Mouse (Mus musculus): ENCODE results near the gene Plppr3. TPM values are rescaled to one million over a fixed set of nuclear protein-coding genes. Genes with fewer than 3 reads are reported as not detected.

Plppr3 gene
- total RNA-seq, 1 experiment = 3.7 TPM

DNA sequence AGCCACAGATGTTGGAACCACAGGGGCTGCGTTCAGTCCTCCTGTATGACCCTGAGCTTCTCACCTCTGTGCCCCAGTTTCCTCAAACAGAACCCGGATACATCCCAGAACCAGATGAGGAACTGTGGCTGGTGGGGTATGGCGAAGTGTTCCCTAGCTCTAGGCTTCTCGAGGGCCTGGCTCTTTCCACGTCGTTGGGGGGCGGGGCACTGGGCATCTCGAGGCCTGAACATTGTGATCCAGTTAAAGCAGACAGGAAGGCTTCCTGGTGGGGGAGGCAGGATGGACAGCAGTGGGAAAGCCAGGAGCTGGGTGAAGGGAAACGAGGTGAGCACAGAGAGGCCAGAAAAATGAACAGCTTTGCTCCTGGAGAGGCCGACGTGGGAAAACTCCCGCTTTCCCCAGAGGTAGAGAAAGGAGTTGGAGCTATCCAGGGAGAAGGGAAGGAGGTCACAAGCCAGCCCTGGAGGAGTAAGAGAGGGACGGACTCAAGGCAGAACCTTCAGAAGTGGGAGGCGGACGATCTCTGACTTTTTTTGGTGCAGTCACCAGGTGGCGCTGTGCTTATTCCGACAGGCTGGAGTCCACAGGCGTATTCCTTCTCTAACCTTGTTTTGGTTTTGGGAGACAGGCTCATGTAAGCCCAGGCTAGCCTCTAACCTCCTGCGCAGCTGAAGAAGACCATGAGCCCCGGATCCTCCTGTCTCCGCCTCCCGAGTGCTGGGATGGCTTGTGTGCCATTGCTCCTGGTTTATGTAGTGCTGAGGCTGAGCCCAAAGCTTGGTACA lies 9.1 kb upstream of the Plppr3 start:
- Histone ChIP-seq H3K4me1 (ENCODE audit: control insufficient read depth in 2 of 2, insufficient read depth in 2 of 2, low read length in 2 of 2, poor library complexity in 1 of 2) (peaks cover 0 to 19% of the 10 kb centered on the region in 2 experiments; a peak in 1 of 4 replicates), H3K27ac (ENCODE audit: insufficient read depth, low read depth, low read length, poor library complexity, severe bottlenecking) (no peak overlapping the region), H3K4me3 (ENCODE audit: insufficient read depth in 1 of 2, low read depth in 1 of 2, low read length in 2 of 2, poor library complexity in 1 of 2, severe bottlenecking in 1 of 2) (no peak overlapping the region), H3K9ac (ENCODE audit: insufficient read depth, low read depth, low read length, poor library complexity, severe bottlenecking) (no peak overlapping the region), H3K36me3 (ENCODE audit: control insufficient read depth, insufficient read depth, low read length, poor library complexity, severe bottlenecking) (no peaks in the 10 kb centered on the region), H3K9me3 (ENCODE audit: control insufficient read depth, insufficient read depth, low read depth, low read length) (no peaks in the 10 kb centered on the region)
- in situ Hi-C loops (cut with MboI; ENCODE audit: low sequenced_read_pairs in 2 of 2, unreplicated experiment in 2 of 2) = no loop called here
- DNase-seq (ENCODE audit: low read depth, low spot score) = peak; percentile 89
- 0 out of 2 replicates have a peak, but pooled peaks have one; percentile 20 for TF ChIP-seq ZC3H11A (IDR thresholded peaks at IDR 0.05; ENCODE audit: borderline replicate concordance, low read depth, low read length)
- TF ChIP-seq CHD2 (IDR thresholded peaks at IDR 0.05; ENCODE audit: low read depth, low read length) = no peak
- TF ChIP-seq MAFK (IDR thresholded peaks at IDR 0.05; ENCODE audit: insufficient read depth, low read depth, low read length) = no peak
- TF ChIP-seq HCFC1 (IDR thresholded peaks at IDR 0.05; ENCODE audit: borderline replicate concordance, insufficient read depth, low read length) = 0 out of 2 replicates have a peak, but pooled peaks have one; percentile 40
- TF ChIP-seq ZNF384 (IDR thresholded peaks at IDR 0.05; ENCODE audit: low read depth, low read length) = no peak

DNA sequence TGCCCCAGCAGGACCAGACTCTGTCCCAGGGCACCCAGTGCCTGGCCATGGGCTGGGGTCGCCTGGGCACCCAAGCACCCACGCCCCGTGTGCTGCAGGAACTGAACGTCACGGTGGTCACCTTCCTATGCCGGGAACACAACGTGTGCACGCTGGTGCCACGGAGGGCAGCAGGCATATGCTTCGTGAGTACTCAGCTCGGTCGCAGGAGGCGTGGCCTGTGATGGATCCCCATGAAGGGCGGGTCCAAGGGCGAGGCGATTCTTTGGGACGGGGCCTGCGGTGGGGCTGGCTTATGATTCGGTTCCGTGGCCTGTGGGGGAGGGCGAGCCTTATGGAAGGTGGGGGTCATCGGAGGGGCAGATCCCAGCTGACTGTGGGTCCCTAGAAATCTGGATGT lies 7.5 kb upstream of the Plppr3 start:
- TF ChIP-seq ZC3H11A (IDR thresholded peaks at IDR 0.05; ENCODE audit: borderline replicate concordance, low read depth, low read length) (no peak), ZNF384 (IDR thresholded peaks at IDR 0.05; ENCODE audit: low read depth, low read length) (no peak), MAFK (IDR thresholded peaks at IDR 0.05; ENCODE audit: insufficient read depth, low read depth, low read length) (no peak), HCFC1 (IDR thresholded peaks at IDR 0.05; ENCODE audit: borderline replicate concordance, insufficient read depth, low read length) (no peak)
- Histone ChIP-seq H3K4me3 (ENCODE audit: insufficient read depth in 1 of 2, low read depth in 1 of 2, low read length in 2 of 2, poor library complexity in 1 of 2, severe bottlenecking in 1 of 2) (peak overlapping the region in 1 of 2 experiments; percentile 47; a peak in 1 of 4 replicates), H3K36me3 (ENCODE audit: control insufficient read depth, insufficient read depth, low read length, poor library complexity, severe bottlenecking) (no peaks in the 10 kb centered on the region), H3K9ac (ENCODE audit: insufficient read depth, low read depth, low read length, poor library complexity, severe bottlenecking) (0 out of 2 replicates have a peak overlapping the region, but pooled peaks have one; percentile 28), H3K27ac (ENCODE audit: insufficient read depth, low read depth, low read length, poor library complexity, severe bottlenecking) (no peak overlapping the region), H3K4me1 (ENCODE audit: control insufficient read depth in 2 of 2, insufficient read depth in 2 of 2, low read length in 2 of 2, poor library complexity in 1 of 2) (peaks cover 0 to 19% of the 10 kb centered on the region in 2 experiments; a peak in 1 of 4 replicates), H3K9me3 (ENCODE audit: control insufficient read depth, insufficient read depth, low read depth, low read length) (no peaks in the 10 kb centered on the region)
- in situ Hi-C loops (cut with MboI; ENCODE audit: low sequenced_read_pairs in 2 of 2, unreplicated experiment in 2 of 2) = no loop called here
- DNase-seq (ENCODE audit: low read depth, low spot score) = no peak

DNA sequence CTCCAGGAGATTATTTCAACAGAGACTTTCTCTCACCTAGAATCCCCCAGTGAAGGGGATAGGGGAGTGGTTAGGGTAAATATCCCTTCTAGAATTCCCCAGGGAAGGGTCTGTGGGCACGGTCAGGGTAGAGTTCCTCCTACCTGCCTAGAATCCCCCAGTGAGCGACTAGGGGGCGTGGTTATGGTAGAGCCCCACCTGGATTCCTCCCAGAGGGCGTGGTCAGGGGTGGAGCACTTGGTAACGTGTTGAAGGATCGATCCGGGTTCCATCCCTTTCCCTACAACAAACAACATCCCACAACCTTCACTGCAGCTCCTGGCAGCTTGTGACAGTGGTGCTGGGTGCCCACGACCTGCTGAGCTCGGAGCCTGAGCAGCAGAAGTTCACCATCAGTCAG lies 6.3 kb upstream of the Plppr3 start:
- in situ Hi-C loops (cut with MboI; ENCODE audit: low sequenced_read_pairs in 2 of 2, unreplicated experiment in 2 of 2) = no loop called here
- no peak for DNase-seq (ENCODE audit: low read depth, low spot score)
- Histone ChIP-seq H3K4me1 (ENCODE audit: control insufficient read depth in 2 of 2, insufficient read depth in 2 of 2, low read length in 2 of 2, poor library complexity in 1 of 2) (peaks cover 0 to 19% of the 10 kb centered on the region in 2 experiments; a peak in 1 of 4 replicates), H3K4me3 (ENCODE audit: insufficient read depth in 1 of 2, low read depth in 1 of 2, low read length in 2 of 2, poor library complexity in 1 of 2, severe bottlenecking in 1 of 2) (no peak overlapping the region), H3K9ac (ENCODE audit: insufficient read depth, low read depth, low read length, poor library complexity, severe bottlenecking) (no peak overlapping the region), H3K9me3 (ENCODE audit: control insufficient read depth, insufficient read depth, low read depth, low read length) (no peaks in the 10 kb centered on the region), H3K36me3 (ENCODE audit: control insufficient read depth, insufficient read depth, low read length, poor library complexity, severe bottlenecking) (no peaks in the 10 kb centered on the region), H3K27ac (ENCODE audit: insufficient read depth, low read depth, low read length, poor library complexity, severe bottlenecking) (no peak overlapping the region)
- TF ChIP-seq HCFC1 (IDR thresholded peaks at IDR 0.05; ENCODE audit: borderline replicate concordance, insufficient read depth, low read length) (no peak), ZNF384 (IDR thresholded peaks at IDR 0.05; ENCODE audit: low read depth, low read length) (no peak), CHD2 (IDR thresholded peaks at IDR 0.05; ENCODE audit: low read depth, low read length) (no peak), ZC3H11A (IDR thresholded peaks at IDR 0.05; ENCODE audit: borderline replicate concordance, low read depth, low read length) (no peak), MAFK (IDR thresholded peaks at IDR 0.05; ENCODE audit: insufficient read depth, low read depth, low read length) (no peak)

DNA sequence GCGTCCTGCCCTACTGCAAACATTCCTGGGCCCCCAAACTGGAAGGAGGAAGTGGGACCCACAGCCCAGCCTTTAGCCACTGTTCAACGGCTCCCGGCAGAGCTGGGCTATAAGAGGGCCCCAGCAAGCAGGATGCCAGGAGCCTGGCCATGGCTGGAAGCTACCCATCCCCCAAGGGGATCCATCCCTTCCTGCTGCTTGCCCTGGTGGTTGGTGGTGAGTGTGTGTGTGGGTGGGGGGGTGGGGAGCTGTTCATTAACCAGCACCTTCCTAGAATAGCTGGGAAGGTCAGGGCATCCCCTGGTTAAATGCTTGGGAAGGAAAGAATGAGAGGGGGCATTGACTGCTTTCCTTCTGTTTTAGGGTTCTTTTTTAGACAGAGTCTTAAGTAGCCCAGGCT lies 5.1 kb upstream of the Plppr3 start:
- Histone ChIP-seq H3K4me3 (ENCODE audit: insufficient read depth in 1 of 2, low read depth in 1 of 2, low read length in 2 of 2, poor library complexity in 1 of 2, severe bottlenecking in 1 of 2) (no peak overlapping the region), H3K9ac (ENCODE audit: insufficient read depth, low read depth, low read length, poor library complexity, severe bottlenecking) (no peak overlapping the region), H3K9me3 (ENCODE audit: control insufficient read depth, insufficient read depth, low read depth, low read length) (no peaks in the 10 kb centered on the region), H3K36me3 (ENCODE audit: control insufficient read depth, insufficient read depth, low read length, poor library complexity, severe bottlenecking) (no peaks in the 10 kb centered on the region), H3K27ac (ENCODE audit: insufficient read depth, low read depth, low read length, poor library complexity, severe bottlenecking) (no peak overlapping the region), H3K4me1 (ENCODE audit: control insufficient read depth in 2 of 2, insufficient read depth in 2 of 2, low read length in 2 of 2, poor library complexity in 1 of 2) (peaks cover 0 to 19% of the 10 kb centered on the region in 2 experiments; a peak in 1 of 4 replicates)
- no peak for DNase-seq (ENCODE audit: low read depth, low spot score)
- in situ Hi-C loops (cut with MboI; ENCODE audit: low sequenced_read_pairs in 2 of 2, unreplicated experiment in 2 of 2) = no loop called here
- TF ChIP-seq ZC3H11A (IDR thresholded peaks at IDR 0.05; ENCODE audit: borderline replicate concordance, low read depth, low read length) = no peak
- no peak for TF ChIP-seq CHD2 (IDR thresholded peaks at IDR 0.05; ENCODE audit: low read depth, low read length)
- TF ChIP-seq HCFC1 (IDR thresholded peaks at IDR 0.05; ENCODE audit: borderline replicate concordance, insufficient read depth, low read length) = no peak
- TF ChIP-seq ZNF384 (IDR thresholded peaks at IDR 0.05; ENCODE audit: low read depth, low read length) = no peak
- TF ChIP-seq MAFK (IDR thresholded peaks at IDR 0.05; ENCODE audit: insufficient read depth, low read depth, low read length) = no peak
